Mouse (Mus musculus): Measurements from ENCODE around the gene Akap8l.

Akap8l gene

DNA sequence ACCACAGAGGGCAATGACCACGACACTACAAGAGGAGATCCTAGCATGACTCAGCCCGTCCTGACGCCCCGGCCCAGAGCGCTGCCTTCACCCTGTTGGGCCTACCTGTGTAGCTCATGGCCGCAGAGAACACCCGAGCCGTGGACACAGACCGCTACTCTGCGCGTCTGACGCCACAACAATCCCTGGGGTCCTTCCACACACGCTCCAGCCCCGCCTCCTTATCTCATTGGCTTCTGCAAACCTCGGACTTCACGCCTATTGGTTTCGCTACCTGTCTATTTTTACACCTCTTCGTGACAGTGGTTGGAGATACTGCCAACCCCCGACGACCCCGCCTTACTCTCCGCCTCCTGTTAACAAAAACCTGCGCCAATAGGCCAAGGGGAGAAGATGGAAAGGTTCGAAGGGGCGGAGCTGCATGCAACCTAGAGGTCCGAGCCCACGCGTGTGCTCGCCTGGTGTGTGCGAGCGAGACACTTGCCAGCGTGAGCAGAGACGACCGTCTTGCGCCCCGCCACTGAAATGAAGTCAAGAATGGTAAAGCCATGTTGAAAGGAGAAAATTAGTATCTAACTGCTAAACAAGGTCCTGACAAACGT, at the start of gene Akap8l:
Gene Akap8l, minus strand, starts transcription at position 226 of the 602 bp plus-strand sequence.
- DNase-seq = peak; percentile 90

GRCm38 (mm10) chr17:32396266-32396665, 45.9 kb upstream of the Akap8l start:
- no peak for DNase-seq

- DNase-seq = no peak
Measured at GRCm38 (mm10) chr17:32393944-32394343, 43.5 kb upstream of the Akap8l start.

GRCm38 (mm10) chr17:32389101-32389659, 38.8 kb upstream of the Akap8l start, which contains the start of gene Wiz:
Gene Wiz, minus strand, starts transcription at chr17:32389439.
- DNase-seq = peak; percentile 94

- peak; percentile 89 for DNase-seq
Measured at GRCm38 (mm10) chr17:32388370-32389100, 38.1 kb upstream of the Akap8l start.

- no peak for DNase-seq
Measured at GRCm38 (mm10) chr17:32387986-32388369, 37.6 kb upstream of the Akap8l start.

GRCm38 (mm10) chr17:32386659-32387432, 36.4 kb upstream of the Akap8l start:
- DNase-seq = peak; percentile 72

- DNase-seq = no peak
Measured at GRCm38 (mm10) chr17:32383661-32384060, 33.3 kb upstream of the Akap8l start.

- peak; percentile 6 for DNase-seq
Measured at GRCm38 (mm10) chr17:32382576-32382975, 32.2 kb upstream of the Akap8l start.

GRCm38 (mm10) chr17:32378786-32379185, 28.4 kb upstream of the Akap8l start:
- DNase-seq = no peak

DNA sequence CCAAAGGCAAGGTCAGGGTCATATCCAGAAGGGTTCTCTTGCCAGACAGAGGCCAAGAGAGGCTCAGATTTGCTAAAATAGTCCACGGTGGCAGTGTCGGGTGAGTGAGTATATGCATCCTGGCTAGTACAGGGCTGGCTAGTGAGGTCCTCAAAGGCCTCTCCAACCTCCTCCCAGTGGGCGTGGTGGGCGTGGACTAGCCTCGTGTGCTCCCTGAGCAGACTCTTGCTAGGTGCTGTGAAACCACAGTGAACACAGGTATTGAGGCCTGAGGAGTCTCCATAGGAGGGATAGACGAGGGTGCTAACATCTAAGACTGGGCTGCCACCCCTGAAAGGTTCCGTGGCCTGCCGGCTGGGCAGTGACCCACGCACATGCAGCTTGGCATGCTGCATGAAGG, 26.7 kb upstream of the Akap8l start:
- no peak for DNase-seq

DNA sequence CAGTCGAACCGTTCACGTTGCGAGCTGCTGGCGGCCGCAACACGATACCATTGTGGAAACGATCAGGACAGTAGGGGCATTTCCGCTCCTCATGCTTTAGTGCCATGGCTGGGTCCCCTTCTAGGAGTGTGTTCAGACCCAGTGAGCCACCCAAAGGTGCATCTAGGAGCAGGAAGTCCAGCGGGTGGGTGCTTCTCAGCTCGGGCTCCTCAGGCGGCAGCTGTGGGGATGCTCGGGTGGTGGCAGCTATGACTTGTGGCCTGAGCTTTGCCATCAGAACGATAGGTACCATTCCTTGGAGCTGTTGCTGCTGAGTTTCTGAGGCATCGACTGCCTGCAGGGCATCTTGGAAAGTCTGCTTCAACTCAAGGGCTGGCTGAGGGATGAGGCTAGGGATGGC, 26.1 kb upstream of the Akap8l start:
- no peak for DNase-seq

DNA sequence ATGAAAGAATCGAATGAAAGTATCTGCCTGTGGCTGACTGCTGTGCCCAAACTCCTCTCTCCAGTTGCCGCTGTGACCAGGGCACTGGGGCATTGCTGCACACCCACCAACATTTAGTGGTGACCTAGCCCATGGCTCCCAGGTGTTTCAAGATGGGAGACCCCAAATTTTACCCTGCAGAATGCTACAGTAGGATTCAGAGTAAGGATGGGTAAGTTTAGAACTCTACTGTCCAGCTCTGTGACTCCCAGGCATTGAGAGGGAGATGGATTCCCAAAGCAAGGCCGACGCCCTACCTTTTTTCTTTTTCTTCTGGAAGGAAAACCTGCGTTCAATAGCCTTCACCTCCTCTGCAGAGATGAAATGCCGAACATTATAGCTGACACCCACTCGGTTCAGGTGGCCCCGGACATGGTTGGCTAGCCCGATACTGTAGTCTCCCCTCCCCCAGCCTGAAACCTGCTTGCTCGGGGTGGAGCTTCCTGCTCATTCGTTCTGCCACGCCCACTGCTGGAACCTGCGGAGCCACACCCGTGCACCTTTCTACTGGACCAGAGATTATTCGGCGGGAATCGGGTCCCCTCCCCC, 18.7 kb upstream of the Akap8l start:
- no peak for DNase-seq

- no peak for DNase-seq
Measured at GRCm38 (mm10) chr17:32367706-32368105, 17.3 kb upstream of the Akap8l start.

DNA sequence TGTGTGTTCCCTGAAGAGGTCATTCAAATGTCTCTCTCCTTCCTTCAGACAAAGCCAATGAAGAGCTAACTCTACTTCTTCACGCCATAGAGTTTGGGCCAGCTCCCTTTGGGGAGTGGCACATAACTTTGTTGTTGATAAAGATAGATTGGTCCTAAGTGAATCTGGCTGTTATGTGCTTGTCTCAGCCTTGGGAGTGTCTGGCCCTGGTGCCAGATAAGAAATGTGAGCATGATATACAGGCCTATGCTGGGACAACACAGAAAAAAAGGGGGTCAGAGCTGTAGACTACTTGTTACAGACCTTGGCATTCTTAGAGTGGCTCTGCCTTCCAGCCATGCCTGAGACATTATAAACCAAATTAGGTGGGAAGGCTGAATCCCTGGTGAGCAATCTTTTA, 14.9 kb upstream of the Akap8l start:
- no peak for DNase-seq

- DNase-seq = no peak
Measured at GRCm38 (mm10) chr17:32364850-32365249, 14.4 kb upstream of the Akap8l start.

GRCm38 (mm10) chr17:32364331-32364730, 13.9 kb upstream of the Akap8l start:
- peak; percentile 90 for DNase-seq

DNA sequence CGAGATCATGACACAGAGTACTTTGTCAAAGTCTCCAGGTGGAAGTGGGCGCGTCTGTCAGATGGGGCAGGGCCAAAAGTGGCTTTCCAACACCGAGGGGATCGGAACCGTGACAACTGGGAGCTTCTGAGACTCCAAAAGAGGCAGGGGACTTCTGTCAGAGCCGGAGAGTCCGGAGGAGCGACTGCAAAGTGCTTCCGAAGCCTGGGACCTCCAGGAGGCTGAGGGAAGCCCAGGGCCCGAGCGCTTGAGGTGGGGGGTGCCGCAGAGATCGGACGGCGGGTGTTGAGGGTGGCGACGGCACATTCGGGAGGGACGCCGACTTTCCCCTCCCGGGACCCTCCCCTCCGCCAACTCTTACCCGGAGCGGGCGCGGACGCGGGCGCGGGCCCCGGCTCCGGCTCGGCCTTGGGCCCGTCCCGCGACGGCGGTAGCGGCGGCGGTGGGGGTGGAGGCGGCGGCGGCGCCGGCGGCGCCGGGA, 13.5 kb upstream of the Akap8l start:
- peak; percentile 55 for DNase-seq

- no peak for DNase-seq
Measured at GRCm38 (mm10) chr17:32362686-32363085, 12.3 kb upstream of the Akap8l start.

GRCm38 (mm10) chr17:32359928-32360327, 9.5 kb upstream of the Akap8l start:
- DNase-seq = no peak

- no peak for DNase-seq
Measured at GRCm38 (mm10) chr17:32358943-32359340, 8.5 kb upstream of the Akap8l start.

- no peak for DNase-seq
Measured at GRCm38 (mm10) chr17:32358192-32358942, 8.0 kb upstream of the Akap8l start.
